In genomic region chr9:108854241-108854696, GRCm38 (mm10) we compare ENCODE assay signal across 8 mouse cellular contexts. TPM values are rescaled to one million over a fixed set of nuclear protein-coding genes. Genes with fewer than 3 reads are reported as not detected.
DNase-seq lines count a peak whose midpoint lies in the region; ATAC-seq and TF ChIP-seq lines count a peak whose summit lies in the region.

No protein-coding gene starts in this region.

- peak; percentile 86 for ATAC-seq in forebrain, embryonic 11.5 days (replicated peaks; ENCODE audit: low FRiP score)
- ATAC-seq in heart, postnatal 0 days (ENCODE audit: insufficient read depth, low read depth), result peak; percentile 78
- ATAC-seq in liver, postnatal 0 days, result peak; percentile 77
- ATAC-seq in neural tube, embryonic 13.5 days (ENCODE audit: low read depth), result peak; percentile 82

- H3K9me3 ChIP-seq in ES-Bruce4 (replicated peaks; ENCODE audit: control insufficient read depth, insufficient read depth, low read length, poor library complexity, severe bottlenecking), result no peaks in the 10 kb centered on the region
- no peaks in the 10 kb centered on the region for H3K9me3 ChIP-seq in forebrain, embryonic 11.5 days (ENCODE audit: control insufficient read depth, low read length)
- no peaks in the 10 kb centered on the region for H3K9me3 ChIP-seq in heart, postnatal 0 days (replicated peaks; ENCODE audit: control insufficient read depth, low read length)
- no peaks in the 10 kb centered on the region for H3K9me3 ChIP-seq in liver, postnatal 0 days (ENCODE audit: low read length)
- H3K9me3 ChIP-seq in neural tube, embryonic 13.5 days, result no peaks in the 10 kb centered on the region

- peak overlapping the region; percentile 90 for H3K4me2 ChIP-seq in forebrain, embryonic 11.5 days (ENCODE audit: low read depth, low read length, severe bottlenecking)
- H3K4me2 ChIP-seq in heart, postnatal 0 days (ENCODE audit: low read depth, low read length), result peak overlapping the region; percentile 67
- peak overlapping the region; percentile 100 for H3K4me2 ChIP-seq in liver, postnatal 0 days (ENCODE audit: low read depth, low read length)
- peak overlapping the region; percentile 81 for H3K4me2 ChIP-seq in neural tube, embryonic 13.5 days

- H3K36me3 ChIP-seq in ES-Bruce4 (ENCODE audit: control insufficient read depth, insufficient read depth, low read length, poor library complexity, severe bottlenecking), result no peaks in the 10 kb centered on the region
- H3K36me3 ChIP-seq in forebrain, embryonic 11.5 days (ENCODE audit: control insufficient read depth, insufficient read depth, low read length), result no peaks in the 10 kb centered on the region; the same call in 1 of the 2 replicates
- 0 out of 2 replicates have a peak, but pooled peaks cover 12% of the 10 kb centered on the region for H3K36me3 ChIP-seq in heart, postnatal 0 days (replicated peaks; ENCODE audit: control insufficient read depth, insufficient read depth, low read length)
- 0 out of 2 replicates have a peak, but pooled peaks cover 3% of the 10 kb centered on the region for H3K36me3 ChIP-seq in liver, postnatal 0 days (replicated peaks; ENCODE audit: insufficient read depth, low read length)
- H3K36me3 ChIP-seq in neural tube, embryonic 13.5 days, result peaks cover 68% of the 10 kb centered on the region

- no peaks in the 10 kb centered on the region for H3K27me3 ChIP-seq in ES-Bruce4 (ENCODE audit: control insufficient read depth, insufficient read depth, low read length, poor library complexity, severe bottlenecking)
- no peaks in the 10 kb centered on the region for H3K27me3 ChIP-seq in forebrain, embryonic 11.5 days (ENCODE audit: control insufficient read depth, insufficient read depth, low read length)
- 0 out of 2 replicates have a peak, but pooled peaks cover 1% of the 10 kb centered on the region for H3K27me3 ChIP-seq in heart, postnatal 0 days (ENCODE audit: control insufficient read depth, insufficient read depth, low read length)
- H3K27me3 ChIP-seq in liver, postnatal 0 days (ENCODE audit: insufficient read depth, low read length), result no peaks in the 10 kb centered on the region
- H3K27me3 ChIP-seq in neural tube, embryonic 13.5 days, result no peaks in the 10 kb centered on the region

- TF ChIP-seq EP300 in ES-Bruce4 (IDR thresholded peaks at IDR 0.05; ENCODE audit: insufficient read depth, low read depth, low read length), result no peak
- TF ChIP-seq EP300 in heart, postnatal 0 days (IDR thresholded peaks at IDR 0.05; ENCODE audit: low read depth), result no peak
- TF ChIP-seq EP300 in liver, postnatal 0 days (IDR thresholded peaks at IDR 0.05; ENCODE audit: low read depth), result no peak

- peak overlapping the region; percentile 58 for H3K9ac ChIP-seq in ES-Bruce4 (ENCODE audit: low read depth, poor library complexity, severe bottlenecking)
- peak overlapping the region; percentile 72 for H3K9ac ChIP-seq in forebrain, embryonic 11.5 days (ENCODE audit: low read length)
- peak overlapping the region; percentile 55 for H3K9ac ChIP-seq in heart, postnatal 0 days (replicated peaks; ENCODE audit: low read depth, low read length)
- H3K9ac ChIP-seq in liver, postnatal 0 days (replicated peaks), result peak overlapping the region; percentile 75
- peak overlapping the region; percentile 80 for H3K9ac ChIP-seq in neural tube, embryonic 13.5 days

- peak overlapping the region; percentile 83 for H3K4me3 ChIP-seq in ES-Bruce4 (ENCODE audit: low read depth, low read length)
- H3K4me3 ChIP-seq in forebrain, embryonic 11.5 days (ENCODE audit: low read depth, low read length), result peak overlapping the region; percentile 72
- H3K4me3 ChIP-seq in heart, postnatal 0 days (ENCODE audit: low read depth, low read length), result peak overlapping the region; percentile 55
- peak overlapping the region; percentile 69 for H3K4me3 ChIP-seq in liver, postnatal 0 days (ENCODE audit: low read depth, low read length)
- H3K4me3 ChIP-seq in neural tube, embryonic 13.5 days, result peak overlapping the region; percentile 71

- H3K27ac ChIP-seq in ES-Bruce4 (ENCODE audit: insufficient read depth, low read length), result 0 out of 2 replicates have a peak overlapping the region, but pooled peaks have one; percentile 7
- H3K27ac ChIP-seq in forebrain, embryonic 11.5 days (ENCODE audit: low read depth, low read length), result peak overlapping the region; percentile 75
- H3K27ac ChIP-seq in heart, postnatal 0 days (ENCODE audit: low read depth), result peak overlapping the region; percentile 64
- H3K27ac ChIP-seq in liver, postnatal 0 days (ENCODE audit: low read depth), result peak overlapping the region; percentile 80
- H3K27ac ChIP-seq in neural tube, embryonic 13.5 days (replicated peaks), result peak overlapping the region; percentile 87

- WGBS in forebrain, embryonic 11.5 days, result under 1% methylated on average over 26 of the region's 28 CpGs
- 1% methylated on average over 28 of the region's 28 CpGs for WGBS in heart, postnatal 0 days
- under 1% methylated on average over 28 of the region's 28 CpGs for WGBS in liver, postnatal 0 days (ENCODE audit: insufficient replicate concordance)
- WGBS in neural tube, embryonic 13.5 days, result under 1% methylated on average over 28 of the region's 28 CpGs

- peak; percentile 89 for TF ChIP-seq POLR2A in ES-Bruce4 (IDR thresholded peaks at IDR 0.05; ENCODE audit: insufficient read depth, low read length)

- H3K4me1 ChIP-seq in ES-Bruce4 (ENCODE audit: control insufficient read depth, insufficient read depth, low read length), result peaks cover 8% of the 10 kb centered on the region
- 0 out of 2 replicates have a peak, but pooled peaks cover 1% of the 10 kb centered on the region for H3K4me1 ChIP-seq in forebrain, embryonic 11.5 days (replicated peaks; ENCODE audit: control insufficient read depth, insufficient read depth, low read length)
- H3K4me1 ChIP-seq in heart, postnatal 0 days (ENCODE audit: control insufficient read depth, insufficient read depth), result peaks cover 33% of the 10 kb centered on the region
- peaks cover 29% of the 10 kb centered on the region for H3K4me1 ChIP-seq in liver, postnatal 0 days (ENCODE audit: insufficient read depth)
- H3K4me1 ChIP-seq in neural tube, embryonic 13.5 days (replicated peaks), result peaks cover 21% of the 10 kb centered on the region

- DNase-seq in c-Kit-positive CD71-positive TER-119-negative erythroid progenitor cells, embryonic 14.5 days (ENCODE audit: low read depth), result peak; percentile 83
- peak; percentile 92 for DNase-seq in forebrain, embryonic 11.5 days (ENCODE audit: low spot score)
- DNase-seq in heart, postnatal 0 days (ENCODE audit: low spot score), result peak; percentile 73
- DNase-seq in kidney, postnatal 4 days, result peak; percentile 87 to 92
- DNase-seq in liver, postnatal 0 days, result peak; percentile 83
- DNase-seq in telencephalon, adult 2 months (ENCODE audit: low read depth, low spot score), result peak; percentile 69

- no peak for TF ChIP-seq CTCF in ES-Bruce4 (IDR thresholded peaks at IDR 0.05; ENCODE audit: low read depth, low read length)
- no peak for TF ChIP-seq CTCF in heart, postnatal 0 days (IDR thresholded peaks at IDR 0.05; ENCODE audit: low read depth)
- TF ChIP-seq CTCF in liver, postnatal 0 days (IDR thresholded peaks at IDR 0.05; ENCODE audit: low read depth), result no peak

RNA-seq across cellular contexts. Expression of gene Slc26a6, which starts 1.2 kb away (rescaled TPM):
- 8.2 and 8.3 TPM in 2 replicates for polyA plus RNA-seq in ES-Bruce4 (2011; ENCODE audit: insufficient read depth, insufficient read length, low read depth, missing spikeins)
- polyA plus RNA-seq in forebrain, embryonic 11.5 days (2014; fragmentation: Nextera tagmentation; extraction: Ambion mirVana), result 12.6 and 12.7 TPM in 2 replicates
- total RNA-seq in heart, postnatal 0 days (2014; rRNA removed; ENCODE audit: low replicate concordance), result 3.6 and 5.7 TPM in 2 replicates
- 8.8 and 9.3 TPM in 2 replicates for polyA plus RNA-seq in heart, postnatal 0 days (2015; fragmentation: Nextera tagmentation; extraction: Ambion mirVana)
- 2.4 TPM in 2 replicates for polyA plus RNA-seq in liver, postnatal 0 days (2015; fragmentation: Nextera tagmentation; extraction: Ambion mirVana)
- polyA plus RNA-seq in neural tube, embryonic 13.5 days (2015; fragmentation: Nextera tagmentation; extraction: Ambion mirVana), result 12.7 and 13.5 TPM in 2 replicates

RNA-seq across cellular contexts. Expression of gene Celsr3, which starts 28.1 kb away (rescaled TPM):
- 3.5 and 6.2 TPM in 2 replicates for polyA plus RNA-seq in ES-Bruce4 (2011; ENCODE audit: insufficient read depth, insufficient read length, low read depth, missing spikeins)
- polyA plus RNA-seq in forebrain, embryonic 11.5 days (2014; fragmentation: Nextera tagmentation; extraction: Ambion mirVana), result 6.9 and 9.4 TPM in 2 replicates
- 0.08 TPM in 1 of 2 replicates, not detected in the other for total RNA-seq in heart, postnatal 0 days (2014; rRNA removed; ENCODE audit: low replicate concordance)
- 0.14 TPM in 2 replicates for polyA plus RNA-seq in heart, postnatal 0 days (2015; fragmentation: Nextera tagmentation; extraction: Ambion mirVana)
- 0.09 and 0.23 TPM in 2 replicates for polyA plus RNA-seq in liver, postnatal 0 days (2015; fragmentation: Nextera tagmentation; extraction: Ambion mirVana)
- 12.1 and 12.2 TPM in 2 replicates for polyA plus RNA-seq in neural tube, embryonic 13.5 days (2015; fragmentation: Nextera tagmentation; extraction: Ambion mirVana)

RNA-seq across cellular contexts. Expression of gene Nckipsd, which starts 46.1 kb away (rescaled TPM):
- polyA plus RNA-seq in ES-Bruce4 (2011; ENCODE audit: insufficient read depth, insufficient read length, low read depth, missing spikeins), result 10.3 and 11.8 TPM in 2 replicates
- polyA plus RNA-seq in forebrain, embryonic 11.5 days (2014; fragmentation: Nextera tagmentation; extraction: Ambion mirVana), result 14.4 and 22.0 TPM in 2 replicates
- total RNA-seq in heart, postnatal 0 days (2014; rRNA removed; ENCODE audit: low replicate concordance), result 12.0 and 13.7 TPM in 2 replicates
- polyA plus RNA-seq in heart, postnatal 0 days (2015; fragmentation: Nextera tagmentation; extraction: Ambion mirVana), result 8.8 and 10.0 TPM in 2 replicates
- polyA plus RNA-seq in liver, postnatal 0 days (2015; fragmentation: Nextera tagmentation; extraction: Ambion mirVana), result 4.5 TPM in 2 replicates
- 20.7 and 23.9 TPM in 2 replicates for polyA plus RNA-seq in neural tube, embryonic 13.5 days (2015; fragmentation: Nextera tagmentation; extraction: Ambion mirVana)

Comparison
In these comparisons a context has a peak if more than half of its experiments do, and no peak if none do; other contexts are left out.
1. Peak in every context shown above with its lines: DNase-seq, ATAC-seq, H3K4me3 ChIP-seq and H3K27ac ChIP-seq.
2. H3K27ac ChIP-seq: peak in every context shown above with its lines; median percentile 87 in neural tube, embryonic 13.5 days; 80 in liver, postnatal 0 days; 75 in forebrain, embryonic 11.5 days; 64 in heart, postnatal 0 days; 7 in ES-Bruce4.